Mouse (Mus musculus): ENCODE measurements at regions not wholly inside any gene's neighbourhood (a gene's known extent, or its start where the extent isn't known, plus 50 kb on each side); places are given as distances from the start of the nearest gene placed in this dataset.

- DNase-seq, result no peak
Measured at GRCm38 (mm10) chr13:80946034-80946433, 62.9 kb downstream of the Arrdc3 start.

DNA sequence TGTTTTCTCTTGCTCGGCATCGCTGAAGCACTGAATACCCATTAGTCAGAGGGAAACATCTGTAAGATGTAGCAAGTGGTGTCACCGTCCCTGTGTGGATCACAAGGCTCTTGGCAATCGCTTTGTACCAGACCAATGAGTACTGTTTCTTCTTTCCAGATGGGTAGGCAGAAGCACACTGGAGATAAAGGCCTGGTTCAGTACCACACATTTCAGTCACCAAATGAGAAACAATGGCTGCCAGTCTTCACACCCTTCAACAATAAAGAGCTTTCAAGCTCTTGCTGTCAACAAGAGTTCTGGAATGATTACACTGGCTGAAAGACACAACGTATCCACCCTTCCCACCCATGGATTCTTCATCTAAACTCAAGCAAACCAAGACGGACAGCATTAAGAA, 64.5 kb downstream of the Arrdc3 start:
- no peak for DNase-seq

DNA sequence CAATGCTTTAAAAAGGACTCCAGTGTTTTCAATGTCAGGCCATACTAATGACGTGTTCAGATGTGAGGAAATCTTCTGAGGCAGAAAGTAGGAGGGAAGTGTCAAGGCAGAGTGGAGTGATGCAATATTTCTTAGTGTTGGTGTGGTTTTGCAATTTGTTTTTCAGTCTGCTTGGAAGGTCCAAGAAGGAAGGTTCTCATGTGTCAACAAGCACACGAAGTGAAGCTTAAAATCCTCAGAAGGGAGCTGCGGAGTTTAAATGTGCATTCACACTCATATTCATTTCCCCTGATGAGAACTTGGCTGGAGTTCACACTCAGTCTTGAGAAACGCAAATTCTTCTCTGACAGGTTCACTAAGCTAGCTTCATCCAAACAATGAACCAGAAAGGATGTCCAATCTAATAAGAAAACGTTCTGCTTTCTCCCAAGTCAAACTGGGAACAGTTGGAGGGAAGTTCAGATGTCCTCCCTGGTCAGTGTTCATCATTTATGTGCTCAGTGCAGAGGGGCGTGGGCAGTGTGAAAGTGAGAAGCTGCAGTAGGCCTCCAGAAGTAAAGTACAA, 66.0 kb downstream of the Arrdc3 start:
- DNase-seq, result no peak

- DNase-seq, result no peak
Measured at GRCm38 (mm10) chr13:80950239-80950638, 67.1 kb downstream of the Arrdc3 start.

GRCm38 (mm10) chr13:80950803-80951202, 67.6 kb downstream of the Arrdc3 start:
- DNase-seq, result no peak

- no peak for DNase-seq
Measured at GRCm38 (mm10) chr13:80951327-80951726, 68.1 kb downstream of the Arrdc3 start.

GRCm38 (mm10) chr13:80952851-80953250, 69.7 kb downstream of the Arrdc3 start:
- DNase-seq, result no peak

DNA sequence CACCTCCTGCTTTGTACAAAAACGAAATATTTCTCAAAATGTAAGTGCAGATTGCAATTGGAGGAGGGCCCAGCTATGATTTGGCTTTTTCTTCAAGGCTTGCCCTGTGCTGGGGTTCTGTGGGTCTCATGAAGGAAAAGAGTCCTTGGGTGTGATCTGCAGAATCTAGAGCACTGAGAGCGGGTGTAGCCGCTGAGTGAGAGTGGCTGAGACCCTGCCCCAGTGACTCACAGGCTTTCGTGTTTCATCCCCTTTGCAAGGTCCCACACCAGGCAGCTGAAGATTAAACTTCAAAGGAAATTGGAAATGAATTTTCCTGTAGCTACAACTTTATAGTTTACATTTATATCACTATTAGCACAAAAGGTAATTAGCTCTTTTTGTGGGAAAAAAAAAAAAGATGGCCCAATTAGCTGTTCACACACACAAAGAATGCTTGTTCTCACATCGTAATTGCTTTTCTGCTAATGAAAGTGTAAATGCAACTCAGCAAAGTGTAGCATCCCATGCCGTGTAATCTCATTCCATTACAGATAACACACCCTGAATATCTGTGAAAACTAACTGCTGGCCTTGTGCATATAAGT, 71.0 kb downstream of the Arrdc3 start:
- no peak for DNase-seq

DNA sequence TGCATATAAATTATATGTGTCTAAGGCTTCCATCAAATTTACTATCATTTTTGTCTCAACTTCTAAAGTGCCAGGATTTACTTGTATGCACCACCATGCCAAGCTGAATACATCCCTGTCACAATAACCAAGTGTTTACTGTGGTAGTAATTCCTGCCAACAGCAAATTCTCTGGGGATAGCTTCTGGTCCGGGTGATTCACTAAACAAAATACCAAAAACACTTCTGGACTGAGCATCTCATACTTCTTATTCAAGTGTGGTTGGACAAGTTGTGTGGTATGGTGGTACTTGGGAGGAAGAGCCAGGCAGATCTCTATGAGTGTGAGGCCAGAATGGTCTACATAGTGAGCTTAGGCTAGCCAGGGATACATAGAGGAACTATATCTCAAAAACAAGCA, 73.8 kb downstream of the Arrdc3 start:
- DNase-seq, result no peak

- no peak for DNase-seq
Measured at GRCm38 (mm10) chr13:80957419-80958139, 74.4 kb downstream of the Arrdc3 start.

DNA sequence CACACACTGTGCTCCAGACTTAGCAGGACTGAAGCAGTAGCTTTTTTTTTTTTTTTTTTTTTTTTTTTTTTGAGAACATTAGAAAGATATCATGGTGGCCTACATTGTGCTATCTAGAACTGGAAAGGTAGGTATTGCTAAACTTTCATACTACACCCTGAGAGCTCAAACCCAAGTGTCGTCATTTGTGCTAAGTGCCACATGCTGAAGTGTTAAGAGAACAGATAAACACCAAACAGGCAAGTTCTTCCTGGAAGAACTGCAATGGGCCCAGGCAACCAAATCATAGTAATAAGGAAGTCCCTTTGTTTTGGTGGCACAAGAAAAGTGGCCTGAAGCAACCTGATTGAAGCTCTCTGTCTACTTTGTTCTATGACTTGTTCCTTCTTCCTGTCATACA, 76.6 kb downstream of the Arrdc3 start:
- DNase-seq, result no peak

GRCm38 (mm10) chr13:80961985-80962617, 78.9 kb downstream of the Arrdc3 start:
- no peak for DNase-seq

DNA sequence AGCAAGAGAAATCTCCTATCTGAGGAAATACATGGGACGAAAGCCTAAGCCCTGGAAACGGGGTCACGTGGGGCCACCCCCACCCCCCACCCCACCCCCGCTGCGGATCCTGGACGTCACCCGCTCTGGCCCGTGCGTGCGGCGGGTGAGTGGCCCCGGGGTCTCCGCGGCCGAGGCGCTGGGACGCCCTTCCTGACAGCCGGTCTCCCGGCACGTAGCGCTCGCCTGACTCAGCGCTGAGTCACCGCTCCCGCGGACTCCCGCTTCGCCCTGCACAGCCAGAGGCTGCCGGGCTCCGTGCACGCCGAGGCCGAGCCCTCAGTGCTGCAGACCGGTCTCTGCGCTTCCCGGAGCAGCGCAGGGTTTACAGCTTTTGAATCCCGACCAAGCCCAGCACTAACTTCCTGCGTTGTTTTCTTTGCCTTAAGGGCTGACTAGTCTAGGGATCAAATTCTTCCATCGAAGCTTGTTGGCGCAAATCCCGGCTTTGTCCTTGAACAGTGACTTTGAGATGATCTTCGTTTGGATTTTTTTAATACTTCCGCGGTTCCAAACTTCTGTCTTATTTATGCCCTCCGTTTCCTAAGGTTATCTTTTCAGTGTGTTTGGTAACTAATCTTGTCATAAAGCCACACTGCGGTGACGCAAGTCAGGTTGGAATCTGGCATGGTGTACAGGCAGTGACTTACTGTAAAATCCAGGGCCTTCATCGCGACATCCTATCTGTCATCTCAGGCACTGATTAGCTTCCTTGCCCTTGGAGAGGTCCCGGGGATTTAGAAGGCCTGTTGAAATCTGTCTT, 79.8 kb downstream of the Arrdc3 start:
- DNase-seq, result peak; percentile 89 to 93

DNA sequence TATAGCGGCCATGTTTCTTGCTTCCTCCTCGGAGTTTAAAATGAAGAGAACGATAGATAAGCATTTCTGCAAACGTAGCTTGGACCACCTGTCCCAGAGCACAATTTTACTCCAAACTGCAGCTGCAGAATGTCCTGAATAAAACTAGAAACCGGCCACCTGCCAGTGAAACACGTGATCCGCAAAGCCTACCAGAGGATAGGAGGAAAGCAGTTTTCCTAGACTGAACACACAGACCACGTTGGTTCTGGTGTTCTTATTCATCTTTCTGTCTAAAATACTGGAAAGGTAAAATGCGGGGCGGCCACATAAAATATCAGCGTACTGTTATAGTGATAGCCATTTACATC, 80.4 kb downstream of the Arrdc3 start:
- DNase-seq, result peak in 1 of 2 experiments; percentile 41

GRCm38 (mm10) chr13:80971664-80972063, 88.5 kb downstream of the Arrdc3 start:
- no peak for DNase-seq

- no peak for DNase-seq
Measured at GRCm38 (mm10) chr13:80974424-80974823, 91.2 kb downstream of the Arrdc3 start.

DNA sequence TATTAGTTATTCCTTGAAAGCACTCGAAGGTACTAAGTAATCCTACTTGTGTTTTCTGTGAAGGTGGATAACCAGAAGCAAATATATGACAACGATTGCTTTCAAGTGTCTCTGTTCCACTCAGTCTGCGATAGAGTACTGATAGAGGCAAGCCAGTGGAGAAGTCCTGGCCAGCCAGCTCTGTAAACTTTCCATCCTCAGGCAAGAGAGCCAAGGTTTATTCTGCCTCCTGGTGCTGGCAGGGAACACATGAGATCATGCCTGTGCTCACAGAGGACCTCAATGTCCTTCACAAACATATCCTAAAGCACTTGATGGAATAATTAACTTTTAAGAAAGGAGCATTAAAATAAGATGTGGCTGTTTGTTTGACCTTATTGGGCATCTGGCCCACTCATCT, 94.1 kb downstream of the Arrdc3 start:
- no peak for DNase-seq

DNA sequence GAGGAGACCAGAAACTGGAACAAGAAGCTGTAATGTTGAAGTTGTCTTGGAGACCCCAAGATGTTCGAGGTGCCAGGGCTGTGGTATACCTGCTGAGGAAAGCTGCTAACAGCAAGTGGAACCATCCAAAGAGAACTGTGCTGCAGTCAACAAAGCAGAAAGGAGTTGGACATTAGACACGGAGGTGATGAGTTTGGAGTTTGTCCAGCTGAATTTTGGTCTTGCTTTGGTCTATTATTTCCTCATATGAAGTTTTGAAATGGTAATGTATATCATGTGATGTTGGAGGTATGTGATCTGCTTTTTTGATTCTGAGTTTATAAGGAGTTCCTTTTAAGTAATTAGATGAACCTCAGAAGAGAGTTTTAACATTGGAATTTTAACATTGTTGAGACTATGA, 98.0 kb downstream of the Arrdc3 start:
- no peak for DNase-seq

- no peak for DNase-seq
Measured at GRCm38 (mm10) chr13:80986657-80987056, 103.5 kb downstream of the Arrdc3 start.

GRCm38 (mm10) chr13:80989756-80990155, 106.6 kb downstream of the Arrdc3 start:
- no peak for DNase-seq

- no peak for DNase-seq
Measured at GRCm38 (mm10) chr13:80992342-80992741, 109.2 kb downstream of the Arrdc3 start.

DNA sequence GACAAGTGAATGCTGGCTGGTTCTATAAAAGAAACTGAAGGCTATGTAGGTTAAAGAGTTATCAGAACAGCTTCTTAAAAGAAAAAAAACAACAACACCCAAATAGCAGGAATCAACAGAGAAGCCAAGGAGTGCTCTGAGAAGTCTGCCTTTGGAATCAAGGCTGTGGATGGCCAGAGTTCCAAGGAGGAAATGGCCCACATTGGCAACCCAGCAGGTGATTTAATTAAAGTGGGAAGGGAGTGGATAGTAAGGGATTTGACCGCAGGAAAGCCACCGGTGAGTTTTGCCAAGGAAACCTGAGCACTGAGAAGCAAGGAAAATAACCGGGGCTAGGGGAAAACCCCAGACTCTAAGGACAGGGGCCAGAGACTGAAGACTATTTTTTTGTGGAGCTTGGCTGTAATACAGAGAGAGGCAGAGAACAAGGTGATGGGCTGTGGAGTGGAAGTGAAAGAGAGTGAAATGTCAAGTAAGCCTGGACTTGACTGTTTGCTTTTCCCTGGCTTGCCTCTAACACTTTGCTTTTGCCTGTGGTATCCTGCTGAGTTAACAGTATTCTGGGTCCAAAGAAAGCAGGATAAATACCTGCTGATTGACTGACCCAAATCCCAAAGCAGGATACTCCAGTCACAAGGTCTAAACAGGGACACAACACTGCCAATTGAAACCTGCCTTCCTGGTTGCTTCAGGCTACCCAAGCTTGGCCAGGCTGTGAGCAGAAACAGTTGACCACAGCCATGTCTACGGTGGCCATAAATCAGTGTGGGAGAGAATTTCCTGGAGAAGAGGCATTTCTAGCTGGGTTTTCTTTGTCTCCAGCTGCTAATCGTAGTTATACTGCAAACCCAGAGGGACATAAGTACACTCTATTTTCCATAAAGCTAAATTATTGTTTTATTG, 125.9 kb downstream of the Arrdc3 start:
- peak; percentile 8 to 9 for DNase-seq

All from kidney, postnatal 4 days (tissue).